Mouse (Mus musculus): ENCODE measurements around the gene 2310046K23Rik.
"Not testable (repeated sequence)": the region's sequence is repeated elsewhere in the genome, so short reads cannot be mapped to it uniquely, and the experiment has no call there.

Gene 2310046K23Rik

DNA sequence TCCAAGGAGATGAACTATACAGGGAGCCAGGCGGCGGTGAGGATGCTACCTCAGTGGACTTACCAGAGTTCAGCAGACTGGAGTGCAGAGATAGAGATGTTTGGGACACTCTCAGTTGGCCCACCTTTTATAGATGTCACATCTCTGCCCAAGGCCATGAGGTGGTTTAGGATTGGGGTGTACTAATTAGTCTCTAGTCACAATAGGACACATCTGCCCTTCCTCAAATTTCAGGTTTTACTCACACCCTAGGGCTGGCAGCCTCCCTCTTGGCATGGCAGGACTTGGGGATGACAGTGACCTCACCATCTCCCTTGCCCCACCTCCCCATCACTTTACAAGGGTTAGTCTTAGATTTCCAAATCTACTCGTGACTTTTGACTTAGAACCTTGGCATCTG is at the start of gene 2310046K23Rik:
Gene 2310046K23Rik, minus strand, starts transcription at position 101 of the 400 bp plus-strand sequence.
- DNase-seq (ENCODE audit: low read depth, low spot score): no peak

DNA sequence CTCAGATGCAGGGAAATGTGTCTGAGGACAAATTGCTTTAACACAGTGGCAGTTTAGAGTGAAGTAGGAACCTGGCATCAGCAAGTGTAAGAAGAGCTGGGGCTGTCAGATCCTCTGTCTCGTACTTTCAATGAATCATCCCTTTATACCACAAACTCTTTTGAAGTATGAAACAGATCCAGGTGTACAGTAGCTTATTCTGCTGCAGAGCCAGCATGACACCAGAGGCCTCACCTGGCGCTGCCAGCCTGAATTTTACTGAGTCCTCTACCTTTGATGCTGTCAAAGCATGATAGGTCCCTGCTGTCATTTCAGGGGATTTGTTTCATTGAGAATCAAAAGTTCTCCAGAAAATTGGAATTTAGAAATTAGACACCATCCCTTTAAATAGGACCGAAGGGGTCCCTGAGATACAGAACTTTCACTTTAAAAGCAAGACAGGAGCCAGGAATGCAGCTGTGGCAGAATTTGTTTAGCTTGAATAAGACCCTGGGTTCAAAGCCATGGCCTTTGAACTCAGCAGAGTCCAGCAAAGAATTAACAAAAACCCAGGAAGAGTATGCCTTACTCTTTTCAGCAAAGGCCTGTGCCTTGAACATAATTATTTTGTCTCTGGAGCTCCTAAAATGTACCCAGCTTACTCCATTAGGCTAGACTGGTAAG is 49.0 kb upstream of the 2310046K23Rik start:
- no peak for DNase-seq (ENCODE audit: low read depth, low spot score)

- DNase-seq (ENCODE audit: low read depth, low spot score): no peak
These were observed 45.2 kb upstream of the 2310046K23Rik start for GRCm38 (mm10) chr3:92579508-92579907.

- no peak for DNase-seq (ENCODE audit: low read depth, low spot score)
These were observed 44.5 kb upstream of the 2310046K23Rik start for GRCm38 (mm10) chr3:92578652-92579413.

DNA sequence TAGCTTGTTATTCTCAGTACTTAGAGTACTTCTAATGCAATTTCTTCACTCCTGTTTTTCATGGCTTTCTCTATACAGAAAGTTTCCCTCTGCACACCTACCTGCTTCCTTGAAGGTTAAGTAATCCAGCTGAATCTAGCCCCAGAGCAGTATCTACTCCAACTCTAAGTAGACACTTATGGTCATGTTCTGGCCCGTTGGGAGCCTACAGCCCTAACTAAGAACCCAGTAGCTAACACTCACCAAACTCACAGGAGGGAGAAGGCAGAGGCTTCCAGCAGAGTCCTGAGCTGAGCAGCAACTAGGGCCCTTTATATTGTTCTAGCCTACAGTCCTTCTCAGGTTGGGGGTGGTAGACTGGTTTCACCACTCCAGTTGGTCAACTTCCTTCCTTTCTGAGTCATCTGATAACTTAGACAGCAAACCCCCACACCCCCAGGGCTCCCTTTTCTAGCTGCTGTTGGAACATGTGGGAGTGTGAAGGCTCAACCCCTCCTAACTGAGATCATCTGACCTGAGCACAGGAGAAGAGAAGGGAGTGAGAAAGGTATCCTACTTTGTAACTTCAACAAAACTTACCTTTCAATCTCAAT is 39.2 kb upstream of the 2310046K23Rik start, which contains the start of gene Ivl:
Gene Ivl, minus strand, starts transcription at position 287 of the 593 bp plus-strand sequence.
- DNase-seq (ENCODE audit: low read depth, low spot score): no peak

- no peak for DNase-seq (ENCODE audit: low read depth, low spot score)
These were observed 38.3 kb upstream of the 2310046K23Rik start for GRCm38 (mm10) chr3:92572514-92573155.

DNA sequence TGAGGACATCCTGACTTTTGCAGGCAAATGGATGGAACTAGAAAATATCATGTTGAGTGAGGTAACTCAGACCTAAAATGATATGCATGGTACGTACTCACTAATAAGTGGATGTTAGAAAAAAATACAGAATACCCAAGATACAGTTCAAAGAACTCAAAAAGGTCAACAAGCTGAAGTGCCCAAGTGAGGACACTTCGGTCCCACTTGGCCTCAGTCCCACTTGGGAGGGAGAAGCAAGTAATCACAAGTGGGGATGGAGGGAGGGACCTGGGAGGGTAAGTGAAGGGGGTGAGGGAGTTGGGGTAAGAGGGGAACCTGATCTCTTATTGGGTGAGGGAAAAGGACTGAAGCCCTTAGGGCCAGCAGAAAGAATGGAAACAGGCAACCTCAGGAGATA is 34.4 kb upstream of the 2310046K23Rik start:
- DNase-seq (ENCODE audit: low read depth, low spot score): no peak

DNA sequence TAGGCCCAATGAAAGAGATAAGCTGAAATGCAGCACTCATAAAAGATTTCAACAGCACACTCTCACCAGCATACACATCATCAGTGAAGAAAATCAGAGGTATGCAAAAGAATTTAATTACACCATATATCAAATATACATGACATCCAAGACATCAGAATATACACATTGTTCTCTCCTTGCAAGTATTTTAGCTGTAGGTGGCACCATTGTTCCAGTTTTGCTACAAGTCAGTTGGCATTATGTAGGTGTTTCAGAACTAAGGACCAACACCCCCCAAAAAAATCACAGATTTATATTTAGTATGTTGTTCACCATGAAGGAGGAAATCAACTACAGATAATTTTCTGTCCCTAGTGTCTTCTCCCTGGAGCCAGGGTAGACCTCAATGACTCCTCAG is 31.1 kb upstream of the 2310046K23Rik start:
- DNase-seq (ENCODE audit: low read depth, low spot score): no peak

DNA sequence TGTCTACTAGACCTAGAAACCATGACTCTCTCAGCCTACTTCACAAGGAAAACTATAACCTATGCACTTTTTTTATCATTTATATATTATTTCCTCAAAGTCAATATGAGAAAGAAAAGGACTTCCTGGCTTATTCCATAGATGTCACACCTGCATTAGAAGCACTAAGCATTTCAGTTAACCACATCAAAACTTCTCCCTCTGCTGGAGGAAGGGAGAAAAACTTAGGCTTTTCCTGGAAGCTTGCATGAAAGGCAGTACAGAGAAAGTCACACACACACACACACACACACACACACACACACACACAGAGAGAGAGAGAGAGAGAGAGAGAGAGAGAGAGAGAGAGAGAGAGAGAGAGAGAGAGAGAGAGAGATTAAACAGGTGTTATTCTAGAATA is 22.0 kb downstream of the 2310046K23Rik start:
- no peak for DNase-seq (ENCODE audit: low read depth, low spot score)

DNA sequence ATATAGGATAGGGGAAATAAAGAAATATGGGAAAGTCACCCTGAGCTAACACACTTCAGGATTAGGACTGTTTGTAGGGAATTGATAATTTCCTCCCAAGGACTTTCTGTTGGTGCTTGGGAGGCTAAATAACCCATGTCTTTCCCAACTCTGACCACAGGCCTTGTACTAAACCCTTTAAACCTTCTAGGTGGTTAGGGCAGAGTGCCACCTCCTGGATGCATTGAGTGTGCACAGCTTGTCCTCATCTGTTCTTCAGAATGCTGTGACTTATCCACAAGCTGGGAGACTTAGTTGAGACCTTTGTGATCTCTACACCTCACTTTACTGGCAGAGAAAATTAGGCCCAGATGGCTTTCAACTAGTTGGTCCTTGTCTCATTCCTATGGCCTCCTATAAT is 23.5 kb downstream of the 2310046K23Rik start:
- no peak for DNase-seq (ENCODE audit: low read depth, low spot score)

DNA sequence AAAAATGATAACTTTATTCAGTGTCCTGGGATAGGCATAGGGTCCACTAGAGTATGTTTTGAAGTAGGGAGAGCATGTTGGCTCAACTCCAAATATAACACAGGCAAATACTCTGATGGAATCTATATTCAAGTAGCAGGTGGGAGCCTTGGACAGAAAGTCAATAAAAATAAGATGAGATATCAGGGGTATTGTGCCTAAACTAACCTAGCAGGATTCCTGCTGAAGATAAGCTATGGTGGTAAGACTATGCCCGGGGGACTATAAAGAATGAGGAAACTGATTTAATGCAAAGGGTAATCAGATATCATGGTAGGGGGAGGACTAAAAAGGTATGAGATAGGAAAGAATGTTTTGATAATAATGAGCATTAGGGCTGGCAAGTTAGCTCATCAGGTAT is 26.1 kb downstream of the 2310046K23Rik start:
- no peak for DNase-seq (ENCODE audit: low read depth, low spot score)

DNA sequence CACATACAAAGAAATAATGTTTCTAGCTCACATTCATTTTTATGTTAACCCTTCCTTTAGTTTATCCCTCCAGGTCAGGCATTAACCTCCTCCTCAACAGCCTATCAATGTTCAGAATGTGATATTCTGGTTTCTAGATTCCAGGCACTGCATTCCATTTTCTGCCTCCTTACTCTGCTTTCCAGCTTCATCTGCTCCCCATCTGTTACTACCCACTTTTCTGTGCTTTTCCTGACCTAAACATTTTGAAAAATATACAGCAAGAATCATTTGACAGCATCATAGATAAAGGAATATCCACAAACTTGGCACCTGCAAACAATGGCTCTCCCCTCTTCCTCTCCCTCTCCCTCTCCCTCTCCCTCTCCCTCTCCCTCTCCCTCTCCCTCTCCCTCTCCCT is 30.8 kb downstream of the 2310046K23Rik start:
- DNase-seq (ENCODE audit: low read depth, low spot score): no peak

- DNase-seq (ENCODE audit: low read depth, low spot score): no peak
These were observed 33.9 kb downstream of the 2310046K23Rik start, which contains the start of gene Sprr4 for GRCm38 (mm10) chr3:92500393-92500792. TSS of gene Sprr4 (minus strand) at chr3:92500493.

DNA sequence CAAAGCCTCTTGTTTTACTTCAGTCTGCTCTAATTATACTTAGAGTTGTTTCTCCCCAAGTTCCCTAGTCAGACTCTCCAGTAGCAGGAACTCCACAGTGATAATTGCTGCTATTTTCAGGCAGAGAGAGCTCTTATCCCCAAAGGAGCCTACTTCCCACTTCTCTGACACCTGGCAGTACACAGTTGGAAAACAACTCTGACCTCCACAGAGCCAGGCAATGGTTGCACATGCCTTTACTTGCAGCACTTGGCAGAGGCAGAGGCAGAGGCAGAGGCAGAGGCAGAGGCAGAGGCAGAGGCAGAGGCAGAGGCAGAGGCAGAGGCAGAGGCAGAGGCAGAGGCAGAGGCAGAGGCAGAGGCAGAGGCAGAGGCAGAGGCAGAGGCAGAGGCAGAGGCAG is 44.0 kb downstream of the 2310046K23Rik start:
- not testable (repeated sequence) for DNase-seq (ENCODE audit: low read depth, low spot score)

DNA sequence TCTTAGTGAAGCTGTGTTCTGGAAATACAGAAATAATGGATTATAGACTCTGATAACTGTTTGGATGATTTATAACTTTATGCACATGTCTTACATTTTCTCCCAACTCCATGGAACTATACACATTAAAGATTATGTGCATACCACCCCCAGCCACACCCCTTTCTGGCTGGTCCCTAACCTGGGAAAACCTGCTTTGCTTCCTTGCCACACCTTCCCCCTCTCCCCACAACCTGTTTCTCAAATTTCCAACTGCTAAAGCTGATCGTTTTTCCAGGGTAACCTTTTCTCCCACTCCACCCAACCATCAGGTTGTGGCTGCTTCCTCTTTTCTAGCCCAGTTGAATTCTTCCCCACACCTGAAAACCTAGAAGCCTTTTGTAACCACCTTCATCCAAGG is 48.0 kb downstream of the 2310046K23Rik start:
- no peak for DNase-seq (ENCODE audit: low read depth, low spot score)

DNA sequence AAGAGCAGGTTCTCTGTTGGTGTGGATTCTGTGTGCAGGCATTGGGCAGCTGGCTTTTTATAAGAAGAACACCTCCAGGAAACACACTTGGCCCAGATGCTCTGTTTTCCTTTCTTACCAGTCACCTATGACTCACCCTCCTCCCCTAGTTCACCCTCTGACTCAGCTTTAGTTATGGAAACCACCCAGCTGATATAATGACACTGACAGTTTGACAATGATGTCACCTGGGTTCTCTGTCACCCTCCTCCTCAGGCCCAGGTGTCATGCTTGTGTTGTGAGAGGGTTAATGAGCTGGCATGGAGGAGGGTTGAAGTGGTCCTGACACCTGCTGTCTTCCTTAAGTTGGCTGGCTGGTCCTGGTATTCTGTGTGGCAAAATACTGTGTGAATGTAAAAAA is 48.4 kb downstream of the 2310046K23Rik start, which contains the start of gene Sprr1a:
Gene Sprr1a, minus strand, starts transcription at position 33 of the 400 bp plus-strand sequence.
- no peak for DNase-seq (ENCODE audit: low read depth, low spot score)

Data from A20 (cell line).